ENCODE assay signal across 9 mouse cellular contexts in the genomic region with DNA sequence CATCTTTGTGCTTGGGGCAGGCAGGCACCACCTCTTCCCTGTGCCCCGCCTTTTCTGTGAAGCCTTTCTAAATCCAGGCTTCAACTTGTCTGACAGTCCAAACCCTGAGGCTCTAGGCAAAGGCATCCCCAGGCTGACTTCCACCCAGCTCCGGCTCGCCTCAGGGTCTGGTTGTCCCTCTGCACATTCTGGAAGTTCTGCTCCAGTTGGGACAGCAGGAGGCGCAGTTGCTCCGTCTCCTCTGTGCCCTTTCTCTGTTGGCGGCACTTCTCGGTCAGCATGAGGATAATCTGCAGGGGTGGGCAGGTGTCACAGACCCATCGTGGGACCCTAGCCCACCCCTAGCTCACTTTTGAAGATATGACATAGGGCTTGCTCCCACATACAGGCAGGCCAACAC. TPM values are rescaled to one million over a fixed set of nuclear protein-coding genes. Genes with fewer than 3 reads are reported as not detected.
DNase-seq lines count a peak whose midpoint lies in the region; ATAC-seq and TF ChIP-seq lines count a peak whose summit lies in the region.
"Had no signal": no experiment of that assay in that cellular context is flagged by ENCODE, and none has a peak within 500 bp of the region (broad histone marks: within the 10 kb centered on the region; RNA-seq: fewer than 3 reads in every experiment).

No protein-coding gene starts in this region.

- H3K4me1 ChIP-seq in heart, adult 2 months (ENCODE audit: control insufficient read depth, insufficient read depth, low read length), result peaks cover 2% of the 10 kb centered on the region
- H3K4me1 ChIP-seq in heart, embryonic 11.5 days (ENCODE audit: control insufficient read depth, insufficient read depth, low read length), result peaks cover 8% of the 10 kb centered on the region

- intact Hi-C loops in heart, adult 2 months (cut with DNase I), result loop anchor here (1.0 kb wide), 1 partner anchor 75 kb away; no protein-coding TSS in a partner anchor
- intact Hi-C loops in left cerebral cortex, postnatal 25 days (cut with DNase I), result loop anchor here (1.0 kb wide), 1 partner anchor 75 kb away; no protein-coding TSS in a partner anchor

- peak; percentile 70; the same call in 1 of the 2 replicates for TF ChIP-seq EP300 in heart, adult 2 months (IDR thresholded peaks at IDR 0.05; ENCODE audit: insufficient read depth, low read depth, low read length)

- ATAC-seq in heart, embryonic 11.5 days (replicated peaks; ENCODE audit: insufficient number of reproducible peaks, low FRiP score, low TSS enrichment), result no peak
- peak; percentile 37 for ATAC-seq in granulocyte monocyte progenitor cell, adult 5-6 weeks (replicated peaks; ENCODE audit: poor library complexity, severe bottlenecking)
- ATAC-seq in neutrophil, adult 5-6 weeks (ENCODE audit: extremely low read depth, insufficient number of reproducible peaks, low FRiP score, poor library complexity, severe bottlenecking), result 0 out of 2 replicates have a peak, but pooled peaks have one; percentile 7

- H3K9ac ChIP-seq in heart, adult 2 months (ENCODE audit: low read depth, low read length), result no peak overlapping the region
- no peak overlapping the region for H3K9ac ChIP-seq in heart, embryonic 11.5 days (ENCODE audit: low read depth, low read length)

- no peak overlapping the region for H3K27ac ChIP-seq in heart, adult 2 months
- no peak overlapping the region for H3K27ac ChIP-seq in heart, embryonic 11.5 days (ENCODE audit: low read depth, low read length)

- TF ChIP-seq CTCF in heart, adult 2 months (IDR thresholded peaks at IDR 0.05), result peak; percentile 93

- DNase-seq in heart, adult 2 months, result peak; percentile 72 to 78
- DNase-seq in ES-CJ7 (ENCODE audit: low read depth, low spot score), result peak; percentile 77
- peak; percentile 79 to 86 for DNase-seq in cerebellum, postnatal 14 days
- peak; percentile 48 to 70 for DNase-seq in left cerebral cortex, postnatal 25 days (ENCODE audit: low spot score in 2 of 2)
- DNase-seq in thymus, postnatal 0 days (ENCODE audit: low spot score), result peak; percentile 40

- no peaks in the 10 kb centered on the region for H3K9me3 ChIP-seq in heart, embryonic 11.5 days (replicated peaks; ENCODE audit: control insufficient read depth, low read length)

- WGBS in heart, adult 2 months, result 16% methylated on average over 8 of the region's 8 CpGs
- WGBS in heart, embryonic 11.5 days (ENCODE audit: insufficient replicate concordance), result 17% methylated on average over 8 of the region's 8 CpGs

- no peaks in the 10 kb centered on the region for H3K79me2 ChIP-seq in heart, adult 2 months (replicated peaks; ENCODE audit: control insufficient read depth, insufficient read depth, low read length)

- no peaks in the 10 kb centered on the region for H3K27me3 ChIP-seq in heart, adult 2 months (ENCODE audit: control insufficient read depth, insufficient read depth, low read length)
- no peaks in the 10 kb centered on the region for H3K27me3 ChIP-seq in heart, embryonic 11.5 days (ENCODE audit: control insufficient read depth, insufficient read depth, low read length)

- no peak overlapping the region for H3K4me3 ChIP-seq in heart, adult 2 months
- H3K4me3 ChIP-seq in heart, embryonic 11.5 days (ENCODE audit: low read depth, low read length), result no peak overlapping the region

- no peak overlapping the region for H3K4me2 ChIP-seq in heart, embryonic 11.5 days

- no peaks in the 10 kb centered on the region for H3K36me3 ChIP-seq in heart, adult 2 months (ENCODE audit: control insufficient read depth, insufficient read depth, low read length)
- no peaks in the 10 kb centered on the region for H3K36me3 ChIP-seq in heart, embryonic 11.5 days (ENCODE audit: control insufficient read depth, insufficient read depth, low read length)

- TF ChIP-seq POLR2A in heart, adult 2 months (IDR thresholded peaks at IDR 0.05; ENCODE audit: insufficient read depth, low read depth, low read length), result no peak

RNA-seq across cellular contexts. Expression of gene Ptrh1, which starts 3.5 kb away (rescaled TPM):
- 1 to 10 TPM; 2.4 to 4.2 TPM for total RNA-seq in heart, adult 2 months (2021)
- polyA plus RNA-seq in heart, adult 2 months (2012; rRNA removed), result 2.2 and 3.3 TPM in 2 replicates
- 3.7 and 5.7 TPM in 2 replicates for polyA plus RNA-seq in heart, embryonic 11.5 days (2014; fragmentation: Nextera tagmentation; extraction: Ambion mirVana)
- total RNA-seq in granulocyte monocyte progenitor cell, adult 5-6 weeks (2014; fragmentation: Nextera tagmentation), result 3.5 and 4.7 TPM in 2 replicates
- total RNA-seq in granulocyte monocyte progenitor cell, adult 5-6 weeks (2017), result 2.9 and 3.0 TPM in 2 replicates
- 1 to 10 TPM; 7.3 to 8.2 TPM for total RNA-seq in left cerebral cortex, postnatal 25 days (2021)
- total RNA-seq in neutrophil, adult 5-6 weeks (2017), result 2.0 TPM in 1 of 2 replicates, not detected in the other
- 25.7 and 26.5 TPM in 2 replicates for polyA plus RNA-seq in thymus, postnatal 0 days (2015; fragmentation: Nextera tagmentation; extraction: Ambion mirVana)

RNA-seq across cellular contexts. Expression of gene Ttc16, which starts 3.7 kb away (rescaled TPM):
- total RNA-seq in heart, adult 2 months (2021), result under 1 TPM; 0.10 to 0.11 TPM
- polyA plus RNA-seq in heart, adult 2 months (2012; rRNA removed), result 0.61 and 0.98 TPM in 2 replicates
- 0.08 and 0.27 TPM in 2 replicates for polyA plus RNA-seq in heart, embryonic 11.5 days (2014; fragmentation: Nextera tagmentation; extraction: Ambion mirVana)
- total RNA-seq in granulocyte monocyte progenitor cell, adult 5-6 weeks (2014; fragmentation: Nextera tagmentation), result 0.15 TPM in 1 of 2 replicates, not detected in the other
- 0.09 and 0.26 TPM in 2 replicates for total RNA-seq in granulocyte monocyte progenitor cell, adult 5-6 weeks (2017)
- total RNA-seq in left cerebral cortex, postnatal 25 days (2021), result under 1 TPM; 0.27 to 0.87 TPM
- 0.12 and 0.47 TPM in 2 replicates for total RNA-seq in neutrophil, adult 5-6 weeks (2017)
- polyA plus RNA-seq in thymus, postnatal 0 days (2015; fragmentation: Nextera tagmentation; extraction: Ambion mirVana), result 0.69 and 0.95 TPM in 2 replicates

RNA-seq across cellular contexts. Expression of gene Cfap157, which starts 5.1 kb away (rescaled TPM):
- not detected for total RNA-seq in heart, adult 2 months (2021)
- 0.12 TPM in 1 of 2 replicates, not detected in the other for polyA plus RNA-seq in heart, adult 2 months (2012; rRNA removed)
- polyA plus RNA-seq in heart, embryonic 11.5 days (2014; fragmentation: Nextera tagmentation; extraction: Ambion mirVana), result 0.57 and 0.84 TPM in 2 replicates
- total RNA-seq in granulocyte monocyte progenitor cell, adult 5-6 weeks (2014; fragmentation: Nextera tagmentation), result not detected in 2 replicates
- not detected in 2 replicates for total RNA-seq in granulocyte monocyte progenitor cell, adult 5-6 weeks (2017)
- total RNA-seq in left cerebral cortex, postnatal 25 days (2021), result under 1 TPM in 1 of 2 experiments, not detected in 1; 0.62 TPM
- total RNA-seq in neutrophil, adult 5-6 weeks (2017), result not detected in 2 replicates
- 4.4 and 4.7 TPM in 2 replicates for polyA plus RNA-seq in thymus, postnatal 0 days (2015; fragmentation: Nextera tagmentation; extraction: Ambion mirVana)
- total RNA-seq: left cerebral cortex, postnatal 10 days had no signal

RNA-seq across cellular contexts. Expression of gene Tor2a, which starts 22.1 kb away (rescaled TPM):
- total RNA-seq in heart, adult 2 months (2021), result 1 to 10 TPM; 8.2 to 9.4 TPM
- polyA plus RNA-seq in heart, adult 2 months (2012; rRNA removed), result 19.4 and 22.2 TPM in 2 replicates
- polyA plus RNA-seq in heart, embryonic 11.5 days (2014; fragmentation: Nextera tagmentation; extraction: Ambion mirVana), result 39.8 and 46.6 TPM in 2 replicates
- total RNA-seq in granulocyte monocyte progenitor cell, adult 5-6 weeks (2014; fragmentation: Nextera tagmentation), result 15.4 and 33.4 TPM in 2 replicates
- total RNA-seq in granulocyte monocyte progenitor cell, adult 5-6 weeks (2017), result 19.0 and 28.7 TPM in 2 replicates
- 10 to 100 TPM; 29.9 to 31.0 TPM for total RNA-seq in left cerebral cortex, postnatal 25 days (2021)
- 28.0 and 31.1 TPM in 2 replicates for total RNA-seq in neutrophil, adult 5-6 weeks (2017)
- 86.3 and 91.9 TPM in 2 replicates for polyA plus RNA-seq in thymus, postnatal 0 days (2015; fragmentation: Nextera tagmentation; extraction: Ambion mirVana)

RNA-seq across cellular contexts. Expression of gene 6330409D20Rik, which starts 38.3 kb away (rescaled TPM):
- total RNA-seq in heart, adult 2 months (2021), result not detected
- polyA plus RNA-seq in heart, adult 2 months (2012; rRNA removed), result not detected in 2 replicates
- 0.32 and 0.46 TPM in 2 replicates for polyA plus RNA-seq in heart, embryonic 11.5 days (2014; fragmentation: Nextera tagmentation; extraction: Ambion mirVana)
- total RNA-seq in granulocyte monocyte progenitor cell, adult 5-6 weeks (2014; fragmentation: Nextera tagmentation), result not detected in 2 replicates
- not detected in 2 replicates for total RNA-seq in granulocyte monocyte progenitor cell, adult 5-6 weeks (2017)
- 1 to 10 TPM; 2.3 to 2.4 TPM for total RNA-seq in left cerebral cortex, postnatal 25 days (2021)
- total RNA-seq in neutrophil, adult 5-6 weeks (2017), result not detected in 2 replicates
- 0.26 and 0.44 TPM in 2 replicates for polyA plus RNA-seq in thymus, postnatal 0 days (2015; fragmentation: Nextera tagmentation; extraction: Ambion mirVana)
